Mouse (Mus musculus): ENCODE results near the gene Gm21117.
"Not testable (repeated sequence)": the region's sequence is repeated elsewhere in the genome, so short reads cannot be mapped to it uniquely, and the experiment has no call there.

The Gm21117 gene

GRCm38 (mm10) chrY:51124920-51125319 is at the start of gene Gm21117:
Gene Gm21117, plus strand, starts transcription at chrY:51125220.
- not testable (repeated sequence) for DNase-seq (ENCODE audit: low spot score)
